Mouse (Mus musculus): ENCODE data around the gene Gm156. TPM values are rescaled to one million over a fixed set of nuclear protein-coding genes. Genes with fewer than 3 reads are reported as not detected.

The Gm156 gene
- polyA plus RNA-seq, 1 experiment from 2014 or later: not detected

DNA sequence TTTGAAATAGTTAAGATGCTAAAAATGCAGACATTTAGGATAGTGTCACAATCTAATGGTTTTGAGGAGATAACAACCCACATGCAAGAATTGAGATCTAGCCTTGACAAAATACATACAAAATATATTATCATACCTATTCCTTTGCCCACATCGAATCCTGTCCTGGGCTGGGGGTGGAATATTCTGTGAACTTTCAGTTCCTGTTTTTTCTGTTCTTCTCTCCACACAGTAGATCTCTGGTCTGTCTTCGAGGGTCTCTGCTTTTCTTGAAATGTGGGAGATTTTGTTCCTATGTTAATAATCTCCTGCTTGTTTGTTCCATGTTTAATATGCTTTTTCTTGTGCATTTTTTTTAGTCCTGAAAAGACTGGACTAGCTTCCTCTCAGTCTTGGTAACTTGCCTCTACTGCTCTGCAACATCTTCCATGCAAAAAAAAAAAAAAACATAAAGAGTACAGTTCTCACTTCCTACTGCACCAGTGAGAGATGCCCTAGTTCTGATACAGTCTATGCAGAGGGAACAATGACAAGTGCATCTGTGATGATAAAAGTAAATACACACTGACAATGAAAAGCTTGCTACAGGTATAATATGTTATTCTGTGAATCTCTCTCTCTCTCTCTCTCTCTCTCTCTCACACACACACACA, 43.9 kb downstream of the Gm156 start, which contains the start of gene Klri2:
Gene Klri2, minus strand, starts transcription at position 416 of the 653 bp plus-strand sequence.
- Histone ChIP-seq H3K36me3 (ENCODE audit: insufficient read depth, low read length) (no peaks in the 10 kb centered on the region), H3K9ac (ENCODE audit: low read depth, low read length) (no peak within 1 kb of the TSS), H3K27ac (no peak within 1 kb of the TSS), H3K9me3 (replicated peaks; ENCODE audit: low read length) (no peaks in the 10 kb centered on the region), H3K4me1 (replicated peaks; ENCODE audit: insufficient read depth, low read length) (no peaks in the 10 kb centered on the region), H3K27me3 (ENCODE audit: insufficient read depth, low read length) (no peaks in the 10 kb centered on the region), H3K4me3 (replicated peaks; ENCODE audit: low read depth, low read length) (no peak within 1 kb of the TSS), H3K4me2 (ENCODE audit: low read length) (no peak within 1 kb of the TSS)
- DNase-seq (ENCODE audit: low spot score) (no peak), ATAC-seq (replicated peaks; ENCODE audit: low FRiP score, low read depth) (no peak)
- no peak for TF ChIP-seq CTCF (IDR thresholded peaks at IDR 0.05; ENCODE audit: low read depth)
- WGBS: 78% methylated on average over 2 of the region's 2 CpGs

DNA sequence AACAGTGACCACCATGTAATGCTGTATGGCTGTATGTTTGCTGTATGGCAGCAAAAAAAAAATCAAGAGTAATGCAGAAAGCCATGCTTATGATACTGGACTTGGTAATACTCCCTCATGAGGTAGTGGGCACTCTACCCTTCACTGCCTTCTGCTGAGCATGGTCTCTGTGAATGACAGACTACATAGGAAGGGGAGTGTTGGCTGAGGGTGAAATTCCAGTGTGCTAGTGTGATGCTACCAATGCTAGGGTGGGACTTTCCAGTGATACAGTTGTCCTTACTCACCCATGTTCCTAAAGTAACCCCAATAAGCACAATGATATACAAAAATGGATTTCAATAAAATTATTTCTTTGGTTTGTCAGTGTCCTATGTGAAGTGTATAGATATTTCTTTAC, 47.7 kb downstream of the Gm156 start:
- no peak overlapping the region for H3K4me3 ChIP-seq (replicated peaks; ENCODE audit: low read depth, low read length)
- H3K27ac ChIP-seq: no peak overlapping the region
- no peaks in the 10 kb centered on the region for H3K36me3 ChIP-seq (ENCODE audit: insufficient read depth, low read length)
- no peak overlapping the region for H3K4me2 ChIP-seq (ENCODE audit: low read length)
- H3K4me1 ChIP-seq (replicated peaks; ENCODE audit: insufficient read depth, low read length): no peaks in the 10 kb centered on the region
- no peaks in the 10 kb centered on the region for H3K27me3 ChIP-seq (ENCODE audit: insufficient read depth, low read length)
- no peak for ATAC-seq (replicated peaks; ENCODE audit: low FRiP score, low read depth)
- DNase-seq (ENCODE audit: low spot score): no peak
- no peak overlapping the region for H3K9ac ChIP-seq (ENCODE audit: low read depth, low read length)
- no peaks in the 10 kb centered on the region for H3K9me3 ChIP-seq (replicated peaks; ENCODE audit: low read length)
- no peak for TF ChIP-seq CTCF (IDR thresholded peaks at IDR 0.05; ENCODE audit: low read depth)

DNA sequence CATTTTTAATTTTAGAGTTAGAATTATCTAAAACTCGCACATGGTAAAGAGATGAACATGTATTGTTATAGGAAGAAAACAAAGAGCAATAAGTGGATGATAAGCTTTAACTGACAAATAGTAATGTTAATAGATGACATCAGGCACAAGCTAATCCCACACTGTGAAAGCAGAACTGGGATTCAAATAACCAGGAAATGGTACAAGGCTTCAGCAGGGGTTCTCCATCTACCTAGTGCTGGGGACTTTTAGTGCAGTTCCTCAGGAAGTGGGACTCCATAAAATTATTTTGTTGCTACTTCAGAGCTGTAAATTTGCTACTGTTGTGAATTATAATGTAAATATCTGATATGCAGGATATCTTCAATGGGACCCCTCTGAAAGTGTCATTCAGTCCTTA, 56.8 kb downstream of the Gm156 start:
- H3K4me3 ChIP-seq (replicated peaks; ENCODE audit: low read depth, low read length): no peak overlapping the region
- no peak overlapping the region for H3K9ac ChIP-seq (ENCODE audit: low read depth, low read length)
- no peak overlapping the region for H3K4me2 ChIP-seq (ENCODE audit: low read length)
- no peak overlapping the region for H3K27ac ChIP-seq
- WGBS: 90% methylated on average over 1 of the region's 1 CpGs
- no peak for DNase-seq (ENCODE audit: low spot score)
- no peaks in the 10 kb centered on the region for H3K36me3 ChIP-seq (ENCODE audit: insufficient read depth, low read length)
- H3K9me3 ChIP-seq (replicated peaks; ENCODE audit: low read length): no peaks in the 10 kb centered on the region
- H3K4me1 ChIP-seq (replicated peaks; ENCODE audit: insufficient read depth, low read length): no peaks in the 10 kb centered on the region
- no peaks in the 10 kb centered on the region for H3K27me3 ChIP-seq (ENCODE audit: insufficient read depth, low read length)
- ATAC-seq (replicated peaks; ENCODE audit: low FRiP score, low read depth): no peak
- no peak for TF ChIP-seq CTCF (IDR thresholded peaks at IDR 0.05; ENCODE audit: low read depth)

DNA sequence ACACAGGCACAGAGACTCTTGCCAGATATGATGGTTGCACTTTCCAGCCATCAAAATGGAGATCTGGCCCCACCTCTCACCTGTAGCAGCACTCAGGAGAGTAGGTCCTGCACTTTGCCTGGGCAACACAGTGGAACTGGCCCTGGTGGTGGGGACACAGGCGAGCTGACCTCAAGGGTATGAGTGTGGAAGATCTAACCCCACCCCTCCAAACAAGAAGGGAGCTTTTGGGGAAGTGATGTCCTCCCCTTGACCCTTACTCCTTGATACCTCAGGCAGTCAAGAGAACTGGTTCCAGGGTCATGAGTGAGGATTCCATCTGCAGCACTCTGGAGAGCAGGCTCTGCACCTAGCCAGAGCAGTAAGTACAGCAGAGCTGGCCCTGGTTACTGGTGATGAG, 62.7 kb downstream of the Gm156 start:
- no peak overlapping the region for H3K9ac ChIP-seq (ENCODE audit: low read depth, low read length)
- TF ChIP-seq CTCF (IDR thresholded peaks at IDR 0.05; ENCODE audit: low read depth): no peak
- 81% methylated on average over 1 of the region's 1 CpGs for WGBS
- no peaks in the 10 kb centered on the region for H3K9me3 ChIP-seq (replicated peaks; ENCODE audit: low read length)
- no peaks in the 10 kb centered on the region for H3K4me1 ChIP-seq (replicated peaks; ENCODE audit: insufficient read depth, low read length)
- H3K36me3 ChIP-seq (ENCODE audit: insufficient read depth, low read length): no peaks in the 10 kb centered on the region
- DNase-seq (ENCODE audit: low spot score) (no peak), ATAC-seq (replicated peaks; ENCODE audit: low FRiP score, low read depth) (peak; percentile 43; the same call in 1 of the 2 replicates)
- H3K4me2 ChIP-seq (ENCODE audit: low read length): no peak overlapping the region
- H3K27me3 ChIP-seq (ENCODE audit: insufficient read depth, low read length): no peaks in the 10 kb centered on the region
- no peak overlapping the region for H3K4me3 ChIP-seq (replicated peaks; ENCODE audit: low read depth, low read length)
- H3K27ac ChIP-seq: no peak overlapping the region

DNA sequence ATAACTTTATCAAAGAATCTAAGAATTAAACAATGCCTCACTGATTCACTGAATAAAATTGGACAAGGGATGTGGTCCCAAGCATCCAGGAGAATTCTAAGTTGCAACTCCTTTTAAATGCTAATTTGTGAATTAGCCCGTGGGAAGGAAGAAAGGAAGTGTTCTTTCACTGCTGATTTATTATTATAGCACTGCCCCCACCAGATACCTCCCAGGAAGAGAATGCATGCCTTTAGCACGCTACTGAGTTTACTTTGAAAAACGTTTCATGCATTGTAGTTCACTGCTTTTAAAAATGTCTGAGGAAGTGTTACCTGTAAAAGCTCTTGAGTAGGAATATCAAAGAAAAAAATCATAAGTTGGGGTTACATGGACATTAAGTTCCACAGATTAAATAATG, 63.6 kb downstream of the Gm156 start:
- 3% methylated on average over 3 of the region's 3 CpGs for WGBS

DNA sequence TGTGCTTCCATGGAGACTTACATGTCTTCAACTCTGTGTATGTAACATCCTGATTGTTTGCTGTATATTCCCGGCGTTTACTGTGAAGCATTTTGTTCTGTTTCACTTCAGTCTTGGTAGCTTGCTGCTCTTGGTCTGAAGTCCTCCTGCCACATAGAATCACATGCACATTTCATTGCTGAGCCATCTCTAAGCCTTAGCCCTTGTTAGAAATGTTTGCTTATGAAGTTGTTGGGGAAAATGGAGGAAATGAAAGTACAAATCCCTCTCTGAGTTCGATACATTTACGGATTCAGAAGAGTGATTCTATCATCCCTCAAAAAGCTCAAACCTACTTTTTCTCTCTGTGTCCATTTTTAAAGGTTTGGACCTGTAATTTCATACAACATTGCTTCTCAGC, 67.0 kb downstream of the Gm156 start, which contains the start of gene Klri1:
Gene Klri1, minus strand, starts transcription at position 101 of the 400 bp plus-strand sequence.
- Histone ChIP-seq H3K4me2 (ENCODE audit: low read length) (no peak within 1 kb of the TSS), H3K9me3 (replicated peaks; ENCODE audit: low read length) (no peaks in the 10 kb centered on the region), H3K4me1 (replicated peaks; ENCODE audit: insufficient read depth, low read length) (no peaks in the 10 kb centered on the region), H3K9ac (ENCODE audit: low read depth, low read length) (no peak within 1 kb of the TSS), H3K27me3 (ENCODE audit: insufficient read depth, low read length) (no peaks in the 10 kb centered on the region), H3K4me3 (replicated peaks; ENCODE audit: low read depth, low read length) (no peak within 1 kb of the TSS), H3K27ac (no peak within 1 kb of the TSS), H3K36me3 (ENCODE audit: insufficient read depth, low read length) (no peaks in the 10 kb centered on the region)
- WGBS: 88% methylated on average over 4 of the region's 4 CpGs
- ATAC-seq (replicated peaks; ENCODE audit: low FRiP score, low read depth) (no peak), DNase-seq (ENCODE audit: low spot score) (no peak)
- TF ChIP-seq CTCF (IDR thresholded peaks at IDR 0.05; ENCODE audit: low read depth): no peak

More for the DNA sequence above, 63.6 kb downstream of the Gm156 start:
- Histone ChIP-seq H3K4me1 (replicated peaks; ENCODE audit: insufficient read depth, low read length) (no peaks in the 10 kb centered on the region), H3K4me2 (ENCODE audit: low read length) (no peak overlapping the region), H3K9me3 (replicated peaks; ENCODE audit: low read length) (no peaks in the 10 kb centered on the region), H3K36me3 (ENCODE audit: insufficient read depth, low read length) (no peaks in the 10 kb centered on the region), H3K9ac (ENCODE audit: low read depth, low read length) (no peak overlapping the region), H3K27ac (no peak overlapping the region), H3K4me3 (replicated peaks; ENCODE audit: low read depth, low read length) (no peak overlapping the region), H3K27me3 (ENCODE audit: insufficient read depth, low read length) (no peaks in the 10 kb centered on the region)
- ATAC-seq (replicated peaks; ENCODE audit: low FRiP score, low read depth) (0 out of 2 replicates have a peak, but pooled peaks have one; percentile 21), DNase-seq (ENCODE audit: low spot score) (peak; percentile 40)
- TF ChIP-seq CTCF (IDR thresholded peaks at IDR 0.05; ENCODE audit: low read depth): no peak

Other genes with a start within 250 kb of the Gm156 start
- gene Klre1, start 206.4 kb downstream of the Gm156 start, polyA plus RNA-seq (2015; fragmentation: Nextera tagmentation; extraction: Ambion mirVana): not detected in 2 replicates
- gene Klrd1, start 192.5 kb downstream of the Gm156 start, polyA plus RNA-seq (2015; fragmentation: Nextera tagmentation; extraction: Ambion mirVana): 0.32 and 0.45 TPM in 2 replicates
- gene Klrk1, start 160.4 kb downstream of the Gm156 start, polyA plus RNA-seq (2015; fragmentation: Nextera tagmentation; extraction: Ambion mirVana): 0.14 and 0.18 TPM in 2 replicates
- gene Klrc3, start 140.9 kb downstream of the Gm156 start, polyA plus RNA-seq (2015; fragmentation: Nextera tagmentation; extraction: Ambion mirVana): not detected in 2 replicates
- not detected in 2 replicates for gene Klrc2, start 123.6 kb downstream of the Gm156 start, polyA plus RNA-seq (2015; fragmentation: Nextera tagmentation; extraction: Ambion mirVana)
- gene Klrc1, start 105.3 kb downstream of the Gm156 start, polyA plus RNA-seq (2015; fragmentation: Nextera tagmentation; extraction: Ambion mirVana): not detected in 2 replicates
- gene Klri1, start 67.1 kb downstream of the Gm156 start, polyA plus RNA-seq (2015; fragmentation: Nextera tagmentation; extraction: Ambion mirVana): not detected in 2 replicates
- gene Klri2, start 43.8 kb downstream of the Gm156 start, polyA plus RNA-seq (2015; fragmentation: Nextera tagmentation; extraction: Ambion mirVana): 0.05 TPM in 1 of 2 replicates, not detected in the other
- gene Gm17631, start 78.4 kb upstream of the Gm156 start, polyA plus RNA-seq (2015; fragmentation: Nextera tagmentation; extraction: Ambion mirVana): not detected in 2 replicates
- gene Klra17, start 92.4 kb upstream of the Gm156 start, polyA plus RNA-seq (2015; fragmentation: Nextera tagmentation; extraction: Ambion mirVana): 0.09 TPM in 1 of 2 replicates, not detected in the other
- not detected in 2 replicates for gene Klra5, start 133.4 kb upstream of the Gm156 start, polyA plus RNA-seq (2015; fragmentation: Nextera tagmentation; extraction: Ambion mirVana)
- gene Klra6, start 242.7 kb upstream of the Gm156 start, polyA plus RNA-seq (2015; fragmentation: Nextera tagmentation; extraction: Ambion mirVana): not detected in 2 replicates

Data from kidney, postnatal 0 days (tissue).